Mouse (Mus musculus): ENCODE results near the gene Tha1. TPM values are rescaled to one million over a fixed set of nuclear protein-coding genes. Genes with fewer than 3 reads are reported as not detected.
A peak's percentile ranks its signal among the peaks of the same experiment; 100 is the strongest.

Gene Tha1
- total and polyA plus RNA-seq, 3 experiments: 9.2 to 14.6 (median 9.3) TPM

DNA sequence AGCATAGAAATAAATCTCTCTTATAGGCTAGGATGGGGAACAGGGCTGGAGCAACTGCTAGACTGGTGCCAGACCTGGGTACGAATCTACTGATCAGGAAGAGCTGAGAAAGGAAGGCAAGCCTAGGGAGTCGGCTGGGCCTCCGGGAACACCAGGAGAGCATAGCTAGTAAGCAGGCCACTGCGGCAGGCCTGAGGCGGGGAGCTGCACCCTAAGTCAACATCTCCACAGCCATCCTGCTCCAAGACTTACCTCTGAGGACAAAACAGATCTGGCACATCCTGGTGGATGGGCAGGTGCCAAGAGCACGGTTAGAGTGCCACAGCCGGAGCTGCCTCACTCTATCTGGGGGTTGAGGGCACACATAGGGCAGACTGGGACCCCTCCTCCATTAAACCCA is 53.1 kb downstream of the Tha1 start:
- H3K79me2 ChIP-seq (replicated peaks; ENCODE audit: control insufficient read depth, insufficient read depth, low read length): no peaks in the 10 kb centered on the region
- intact Hi-C loops (cut with DNase I): loop anchor here (10.0 kb wide), 1 partner anchor 585 kb away; no protein-coding TSS in a partner anchor
- no peak overlapping the region for H3K9ac ChIP-seq (ENCODE audit: low read depth, low read length)
- WGBS: 74% methylated on average over 7 of the region's 7 CpGs
- H3K27me3 ChIP-seq (ENCODE audit: control insufficient read depth, insufficient read depth, low read length): no peaks in the 10 kb centered on the region
- H3K4me1 ChIP-seq (ENCODE audit: control insufficient read depth, insufficient read depth, low read length): peaks cover 21% of the 10 kb centered on the region
- H3K36me3 ChIP-seq (ENCODE audit: control insufficient read depth, insufficient read depth, low read length): peaks cover 2% of the 10 kb centered on the region; the same call in 1 of the 2 replicates
- DNase-seq: no peak
- TF ChIP-seq CTCF (IDR thresholded peaks at IDR 0.05): no peak
- H3K27ac ChIP-seq: peak overlapping the region; percentile 81; the same call in 1 of the 2 replicates
- H3K4me3 ChIP-seq: no peak overlapping the region

DNA sequence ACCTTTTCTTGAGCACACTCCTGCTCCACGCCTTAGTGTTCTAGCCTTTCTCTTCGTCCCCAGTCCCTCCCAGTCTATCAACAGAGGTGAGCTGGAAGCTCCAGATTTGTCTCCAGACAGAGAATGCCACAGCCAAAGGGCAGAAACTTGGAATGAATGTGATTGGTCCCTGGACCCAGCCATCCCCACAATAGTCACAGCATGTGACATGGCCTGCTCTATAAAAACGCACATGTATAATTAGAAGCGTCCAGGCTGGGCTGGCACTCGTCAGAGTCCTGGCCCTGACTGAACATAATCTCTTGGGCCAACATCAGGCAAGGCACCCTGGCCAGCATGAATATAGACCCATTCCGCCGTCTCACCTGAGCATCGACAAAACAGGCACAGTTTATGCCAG is 54.2 kb downstream of the Tha1 start:
- no peaks in the 10 kb centered on the region for H3K79me2 ChIP-seq (replicated peaks; ENCODE audit: control insufficient read depth, insufficient read depth, low read length)
- DNase-seq: peak; percentile 55 to 80
- H3K4me3 ChIP-seq: no peak overlapping the region
- H3K27ac ChIP-seq: peak overlapping the region; percentile 85
- no peak for TF ChIP-seq CTCF (IDR thresholded peaks at IDR 0.05)
- TF ChIP-seq EP300 (IDR thresholded peaks at IDR 0.05; ENCODE audit: insufficient read depth, low read depth, low read length): peak; percentile 94
- peak; percentile 89 for TF ChIP-seq POLR2A (IDR thresholded peaks at IDR 0.05; ENCODE audit: insufficient read depth, low read depth, low read length)
- 0 out of 2 replicates have a peak overlapping the region, but pooled peaks have one; percentile 15 for H3K9ac ChIP-seq (ENCODE audit: low read depth, low read length)
- 46% methylated on average over 8 of the region's 8 CpGs for WGBS
- intact Hi-C loops (cut with DNase I): no loop called here
- H3K27me3 ChIP-seq (ENCODE audit: control insufficient read depth, insufficient read depth, low read length): no peaks in the 10 kb centered on the region
- H3K4me1 ChIP-seq (ENCODE audit: control insufficient read depth, insufficient read depth, low read length): peaks cover 14% of the 10 kb centered on the region
- H3K36me3 ChIP-seq (ENCODE audit: control insufficient read depth, insufficient read depth, low read length): peaks cover 2% of the 10 kb centered on the region; the same call in 1 of the 2 replicates

Other genes with a start within 250 kb of the Tha1 start
- 10 to 100 TPM; 28.5 to 30.3 TPM for gene Tnrc6c, start 219.2 kb downstream of the Tha1 start, total RNA-seq (2021)
- gene Tnrc6c, start 219.2 kb downstream of the Tha1 start, polyA plus RNA-seq (2012; rRNA removed): 17.7 and 27.3 TPM in 2 replicates
- gene Tmc8, start 91.4 kb downstream of the Tha1 start, total RNA-seq (2021): 1 to 10 TPM; 3.3 to 3.7 TPM
- gene Tmc8, start 91.4 kb downstream of the Tha1 start, polyA plus RNA-seq (2012; rRNA removed): 6.1 and 9.5 TPM in 2 replicates
- gene Tmc6, start 91.3 kb downstream of the Tha1 start, total RNA-seq (2021): 10 to 100 TPM; 12.6 to 15.7 TPM
- 18.1 and 23.3 TPM in 2 replicates for gene Tmc6, start 91.3 kb downstream of the Tha1 start, polyA plus RNA-seq (2012; rRNA removed)
- not detected for gene 6030468B19Rik, start 75.8 kb downstream of the Tha1 start, total RNA-seq (2021)
- 0.16 TPM in 1 of 2 replicates, not detected in the other for gene 6030468B19Rik, start 75.8 kb downstream of the Tha1 start, polyA plus RNA-seq (2012; rRNA removed)
- gene Gm20708, start 63.8 kb downstream of the Tha1 start, total RNA-seq (2021): under 1 TPM; 0.44 to 0.48 TPM
- gene Gm20708, start 63.8 kb downstream of the Tha1 start, polyA plus RNA-seq (2012; rRNA removed): 0.57 and 0.79 TPM in 2 replicates
- 100 to 1,000 TPM; 109 to 129 TPM for gene Syngr2, start 63.8 kb downstream of the Tha1 start, total RNA-seq (2021)
- 217 and 273 TPM in 2 replicates for gene Syngr2, start 63.8 kb downstream of the Tha1 start, polyA plus RNA-seq (2012; rRNA removed)
- 1 to 10 TPM; 2.5 to 3.2 TPM for gene Afmid, start 47.6 kb downstream of the Tha1 start, total RNA-seq (2021)
- 11.8 and 14.3 TPM in 2 replicates for gene Afmid, start 47.6 kb downstream of the Tha1 start, polyA plus RNA-seq (2012; rRNA removed)
- 1 to 10 TPM; 1.9 to 2.0 TPM for gene Tk1, start 47.4 kb downstream of the Tha1 start, total RNA-seq (2021)
- 3.0 and 3.7 TPM in 2 replicates for gene Tk1, start 47.4 kb downstream of the Tha1 start, polyA plus RNA-seq (2012; rRNA removed)
- gene Birc5, start 24.2 kb downstream of the Tha1 start, total RNA-seq (2021): under 1 TPM; 0.18 to 0.80 TPM
- 0.35 and 0.79 TPM in 2 replicates for gene Birc5, start 24.2 kb downstream of the Tha1 start, polyA plus RNA-seq (2012; rRNA removed)
- not detected for gene Tmem235, start 12.7 kb downstream of the Tha1 start, total RNA-seq (2021)
- not detected in 2 replicates for gene Tmem235, start 12.7 kb downstream of the Tha1 start, polyA plus RNA-seq (2012; rRNA removed)
- 1 to 10 TPM; 2.8 to 4.5 TPM for gene Socs3, start 96.6 kb upstream of the Tha1 start, total RNA-seq (2021)
- 3.7 and 4.4 TPM in 2 replicates for gene Socs3, start 96.6 kb upstream of the Tha1 start, polyA plus RNA-seq (2012; rRNA removed)
- gene Pgs1, start 112.8 kb upstream of the Tha1 start, total RNA-seq (2021): 10 to 100 TPM; 17.9 to 18.1 TPM
- gene Pgs1, start 112.8 kb upstream of the Tha1 start, polyA plus RNA-seq (2012; rRNA removed): 21.8 and 26.5 TPM in 2 replicates

Measured in heart, adult 2 months (tissue).